Mouse (Mus musculus) ES-E14 (cell line): ENCODE data around the gene Rnf227.

Source experiments
- CHD2 ChIP-seq: IDR thresholded peaks from 2 replicates; pipeline ENCODE4 v1.6.1; 2014; ENCODE audit warnings: mild to moderate bottlenecking, low read depth, low read length, inconsistent platforms
- HCFC1 ChIP-seq: IDR thresholded peaks from 2 replicates; pipeline ENCODE4 v1.6.1; 2012; ENCODE audit warnings: low read length, inconsistent platforms, borderline replicate concordance; ENCODE audit not compliant: insufficient read depth
- MAFK ChIP-seq: IDR thresholded peaks from 2 replicates; pipeline ENCODE4 v1.6.1; 2014; ENCODE audit warnings: mild to moderate bottlenecking, low read depth, low read length, inconsistent platforms; ENCODE audit not compliant: insufficient read depth
- ZC3H11A ChIP-seq: IDR thresholded peaks from 2 replicates; pipeline ENCODE4 v1.6.1; 2012; ENCODE audit warnings: low read depth, mild to moderate bottlenecking, inconsistent platforms, low read length, borderline replicate concordance
- ZNF384 ChIP-seq: IDR thresholded peaks from 2 replicates; pipeline ENCODE4 v1.6.1; 2012; ENCODE audit warnings: low read depth, low read length, inconsistent platforms

GRCm38 (mm10) chr11:69322693-69323471, 17.4 kb upstream of the Rnf227 start:
- TF ChIP-seq HCFC1 (no peak), MAFK (no peak), ZNF384 (no peak), CHD2 (no peak), ZC3H11A (no peak)
